Mouse (Mus musculus): ENCODE measurements around the gene Dcbld2. TPM values are rescaled to one million over a fixed set of nuclear protein-coding genes. Genes with fewer than 3 reads are reported as not detected.

The Dcbld2 gene
- 0.73 and 1.7 TPM in 2 replicates for total RNA-seq (2014; fragmentation: Nextera tagmentation)
- 0.09 TPM in 1 of 2 replicates, not detected in the other for total RNA-seq (2017)

DNA sequence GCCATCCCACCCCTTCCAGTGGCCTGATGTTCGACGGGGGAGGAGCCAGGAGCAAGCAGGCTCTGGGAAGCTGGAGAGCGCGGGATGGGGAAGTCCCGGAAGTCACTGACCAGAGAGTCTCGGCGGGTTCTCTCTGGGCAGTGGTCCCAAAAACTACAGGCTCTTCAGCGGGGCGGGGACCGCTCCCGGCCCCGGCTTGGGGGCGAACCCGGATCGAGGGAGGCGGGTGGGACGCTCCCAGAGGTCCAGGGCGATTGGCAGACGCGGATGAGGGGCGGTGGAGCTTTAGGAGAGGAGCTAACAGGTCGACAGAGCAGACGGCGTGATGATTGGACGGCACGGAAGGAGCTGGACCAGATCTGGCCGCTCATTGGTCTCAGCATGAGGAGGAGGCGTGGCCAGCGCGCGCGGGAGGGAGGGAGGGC lies at the start of gene Dcbld2:
Gene Dcbld2, plus strand, starts transcription at position 382 of the 425 bp plus-strand sequence.
- peak; percentile 99 for ATAC-seq (replicated peaks; ENCODE audit: poor library complexity, severe bottlenecking)

DNA sequence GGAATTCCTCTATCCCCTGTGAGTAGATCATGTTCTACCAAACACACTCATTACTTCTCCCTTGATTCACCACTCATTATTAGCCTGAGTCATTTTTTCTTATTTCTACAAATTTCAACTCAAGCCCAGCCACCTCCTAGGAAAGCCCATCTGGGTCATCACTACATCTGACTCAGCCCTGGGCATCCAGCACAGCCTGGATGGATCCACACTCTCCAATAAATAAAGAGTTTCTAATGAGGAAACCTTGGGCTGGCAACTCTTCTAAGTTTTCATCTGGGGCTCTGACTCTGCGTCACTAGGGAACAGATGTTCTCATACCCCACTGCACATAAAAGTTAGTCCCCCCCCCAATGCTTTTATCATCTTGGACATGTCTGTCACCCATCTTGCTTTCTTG lies 31.1 kb upstream of the Dcbld2 start:
- no peak for ATAC-seq (replicated peaks; ENCODE audit: poor library complexity, severe bottlenecking)

DNA sequence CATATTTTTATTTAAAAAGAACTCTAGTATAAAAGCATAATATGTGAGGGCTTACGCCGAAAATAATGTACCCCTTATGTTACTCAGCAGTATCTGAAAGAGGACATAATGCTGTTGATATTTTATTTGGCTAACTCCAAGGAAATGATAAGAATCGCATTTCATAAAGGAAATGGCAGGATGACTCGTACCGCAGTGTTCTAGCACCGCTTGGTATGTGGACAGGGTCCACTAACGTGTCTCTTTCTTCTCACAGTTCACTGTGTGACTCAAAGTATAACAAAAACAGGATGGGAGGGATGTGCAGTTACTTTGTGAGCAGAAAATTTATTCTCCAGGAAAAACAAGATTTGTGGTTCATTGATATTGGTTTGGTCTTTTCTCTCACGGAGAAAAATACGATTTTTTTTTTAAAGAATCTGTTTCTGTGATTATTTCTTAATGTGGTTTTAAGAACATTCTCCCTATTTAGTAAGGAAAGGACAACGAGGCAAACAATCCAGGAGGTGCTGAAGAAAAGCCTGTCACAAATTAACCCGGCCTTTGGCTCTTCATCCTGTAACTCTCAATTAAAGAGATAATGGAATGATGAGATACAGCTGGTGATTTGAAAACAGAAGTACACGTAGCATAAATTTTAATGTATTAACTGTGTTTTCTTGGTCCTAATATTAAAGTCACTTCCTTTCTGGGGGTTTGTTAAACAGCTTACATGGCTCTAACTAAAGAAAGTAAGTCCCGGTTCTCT lies 30.3 kb upstream of the Dcbld2 start:
- no peak for ATAC-seq (replicated peaks; ENCODE audit: poor library complexity, severe bottlenecking)

- ATAC-seq (replicated peaks; ENCODE audit: poor library complexity, severe bottlenecking) = no peak
These were observed 21.9 kb upstream of the Dcbld2 start for GRCm38 (mm10) chr16:58386241-58386757.

DNA sequence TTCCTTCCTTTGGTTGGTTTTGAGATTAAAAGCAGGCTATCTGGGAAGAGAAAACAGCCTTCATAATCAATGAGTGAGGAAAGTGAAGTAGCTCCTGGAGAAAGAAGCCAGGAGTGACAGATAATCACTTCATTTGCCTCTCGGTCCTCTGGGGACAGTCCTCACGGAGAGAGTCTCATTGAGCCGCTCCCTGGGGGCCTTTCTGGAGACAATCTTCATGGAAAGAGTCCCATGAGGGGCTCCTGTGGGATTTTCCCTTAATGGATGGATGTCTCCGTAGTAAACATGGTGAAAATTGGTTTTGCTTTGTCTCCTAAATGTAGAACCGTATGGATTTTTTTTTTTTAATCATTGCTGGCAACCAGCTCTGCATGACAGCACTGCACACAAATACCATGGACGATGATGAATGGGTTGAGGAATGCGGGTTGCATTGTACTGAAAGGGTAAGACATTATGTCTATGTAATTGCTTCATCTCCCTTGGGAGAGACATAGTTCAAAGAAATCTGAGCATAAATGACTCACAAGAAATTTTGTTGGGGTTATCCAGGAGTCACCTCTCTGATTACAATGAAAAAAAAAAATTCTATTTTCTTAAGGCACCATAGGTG lies 19.0 kb upstream of the Dcbld2 start:
- no peak for ATAC-seq (replicated peaks; ENCODE audit: poor library complexity, severe bottlenecking)

DNA sequence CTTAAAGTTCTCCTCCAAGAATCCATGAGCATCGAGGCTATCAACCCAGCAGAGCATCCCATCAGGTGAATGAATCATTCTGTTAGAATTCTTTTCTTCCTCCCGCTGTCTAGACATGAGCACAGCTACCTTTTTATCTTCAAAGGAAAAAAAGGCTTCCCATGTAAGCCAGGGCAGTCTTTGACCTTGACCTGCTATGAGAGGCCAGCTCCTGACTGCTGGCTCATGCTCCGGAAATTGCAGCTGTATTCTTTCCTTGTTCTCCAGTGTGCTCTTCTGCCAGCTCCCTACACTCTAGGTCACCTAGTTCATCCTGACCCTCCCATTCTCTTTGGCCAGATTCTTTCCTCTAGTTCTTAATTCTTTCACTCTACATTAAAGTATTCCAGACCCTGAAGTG lies 15.2 kb upstream of the Dcbld2 start:
- ATAC-seq (replicated peaks; ENCODE audit: poor library complexity, severe bottlenecking) = no peak

GRCm38 (mm10) chr16:58394156-58394555 lies 14.1 kb upstream of the Dcbld2 start:
- no peak for ATAC-seq (replicated peaks; ENCODE audit: poor library complexity, severe bottlenecking)

DNA sequence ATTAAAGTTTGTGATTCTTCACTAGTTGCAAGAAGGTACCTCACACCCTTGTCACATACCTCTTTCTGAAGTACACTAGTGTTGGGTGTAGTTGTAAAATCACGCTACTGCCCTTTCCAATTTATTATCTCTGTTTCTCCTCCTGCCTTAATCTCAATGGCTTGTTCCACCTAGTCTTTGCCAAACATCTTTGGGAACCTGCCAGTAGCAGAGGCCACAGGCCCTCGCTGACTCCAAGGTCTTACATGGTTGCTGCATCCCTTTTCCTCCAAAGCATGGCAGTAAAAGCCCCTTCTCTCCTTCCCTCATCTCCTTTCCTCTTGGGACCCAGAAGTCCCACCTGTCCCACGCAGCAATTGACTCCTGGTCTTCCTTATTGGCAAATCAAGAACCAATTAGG lies 9.6 kb upstream of the Dcbld2 start:
- no peak for ATAC-seq (replicated peaks; ENCODE audit: poor library complexity, severe bottlenecking)

DNA sequence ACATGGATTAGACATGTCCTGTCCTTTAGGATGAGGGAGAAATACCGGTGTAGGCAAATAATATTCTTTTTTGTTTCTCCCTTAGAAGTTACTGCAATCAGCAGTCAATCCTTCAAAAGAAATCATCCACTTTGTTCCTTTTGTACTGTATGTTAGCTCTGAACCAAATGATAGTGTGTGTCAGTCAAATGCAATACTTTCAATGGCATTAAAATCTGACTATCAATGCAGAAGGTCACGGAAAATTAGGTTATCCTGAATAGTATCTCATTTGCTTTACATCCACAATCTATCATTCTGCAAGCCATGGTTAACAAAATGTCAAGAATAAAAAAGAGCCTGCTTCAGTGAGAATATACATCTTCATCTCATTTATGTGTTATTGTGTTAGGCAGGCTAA lies 7.2 kb upstream of the Dcbld2 start:
- ATAC-seq (replicated peaks; ENCODE audit: poor library complexity, severe bottlenecking) = no peak

GRCm38 (mm10) chr16:58404665-58405064 lies 3.6 kb upstream of the Dcbld2 start:
- ATAC-seq (replicated peaks; ENCODE audit: poor library complexity, severe bottlenecking) = no peak

- no peak for ATAC-seq (replicated peaks; ENCODE audit: poor library complexity, severe bottlenecking)
These were observed 3.0 kb upstream of the Dcbld2 start for GRCm38 (mm10) chr16:58405271-58405670.

- ATAC-seq (replicated peaks; ENCODE audit: poor library complexity, severe bottlenecking) = peak; percentile 9
These were observed 441 bp downstream of the Dcbld2 start for GRCm38 (mm10) chr16:58408487-58409281.

DNA sequence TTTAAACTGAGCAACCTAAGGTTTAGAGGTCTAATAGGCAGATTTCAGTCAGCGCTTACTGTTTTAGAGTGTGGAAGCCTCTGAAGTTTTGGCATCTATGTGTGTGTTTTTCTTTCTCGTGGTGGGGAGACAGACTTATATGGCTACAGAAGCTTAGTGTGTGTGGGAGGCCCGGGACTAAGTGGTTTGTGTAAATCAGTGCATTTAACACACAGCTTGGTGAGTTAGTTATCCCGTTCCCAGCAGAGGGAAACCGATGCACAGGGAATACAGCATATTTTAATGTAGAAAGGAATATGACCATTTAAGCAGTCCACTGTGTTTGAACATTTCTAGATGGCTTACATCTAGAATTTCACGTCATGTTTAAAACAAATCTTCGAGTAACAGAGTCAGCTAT lies 1.6 kb downstream of the Dcbld2 start:
- no peak for ATAC-seq (replicated peaks; ENCODE audit: poor library complexity, severe bottlenecking)

- ATAC-seq (replicated peaks; ENCODE audit: poor library complexity, severe bottlenecking) = no peak
These were observed 6.6 kb downstream of the Dcbld2 start for GRCm38 (mm10) chr16:58414801-58415200.

DNA sequence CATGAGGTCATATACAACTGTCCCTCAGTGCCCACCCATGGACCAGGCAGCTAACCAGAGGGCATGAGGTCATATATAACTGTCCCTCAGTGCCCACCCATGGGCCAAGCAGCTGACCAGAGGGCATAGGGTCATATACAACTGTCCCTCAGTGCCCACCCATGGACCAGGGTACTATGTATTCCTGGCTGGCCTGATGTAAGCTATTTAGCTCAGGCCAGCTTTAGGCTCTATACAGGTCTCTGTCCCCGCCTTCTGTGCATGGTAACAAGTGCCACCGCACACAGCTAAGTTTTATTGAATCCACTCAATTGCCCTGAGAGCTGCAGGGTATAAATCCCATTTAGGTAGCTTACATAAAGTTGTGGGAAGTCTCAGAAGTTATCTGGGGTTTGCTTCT lies 7.3 kb downstream of the Dcbld2 start:
- no peak for ATAC-seq (replicated peaks; ENCODE audit: poor library complexity, severe bottlenecking)

DNA sequence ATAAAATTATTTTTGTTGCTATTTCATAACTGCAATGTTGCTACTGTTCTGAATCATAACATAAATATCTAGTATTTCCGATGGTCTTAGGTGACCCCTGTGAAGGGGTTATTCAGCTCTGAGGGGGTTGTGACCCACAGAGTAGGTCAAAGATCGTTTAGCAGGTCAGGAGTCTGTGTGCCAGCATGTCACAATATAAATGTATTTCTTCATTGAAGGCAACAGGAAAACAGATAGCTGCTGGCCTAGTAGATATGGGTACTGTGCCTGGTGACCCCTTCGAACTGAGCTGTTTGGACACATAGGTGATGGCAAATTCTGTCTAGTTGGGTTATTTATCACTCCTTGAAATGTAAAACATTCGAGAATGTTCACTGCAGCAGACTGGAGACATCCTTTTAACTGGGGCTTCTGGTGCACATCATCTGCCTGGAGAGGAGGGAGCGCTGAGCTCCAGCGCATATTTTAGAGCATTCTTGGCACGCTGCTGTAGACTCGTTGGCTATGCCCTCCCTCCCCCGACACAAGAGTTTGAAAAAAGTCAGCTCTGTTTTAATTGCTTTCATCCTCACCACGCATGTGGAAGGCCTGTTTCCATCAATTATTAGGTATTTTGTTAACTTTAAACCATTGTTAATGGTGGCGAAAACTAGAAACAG lies 13.6 kb downstream of the Dcbld2 start:
- ATAC-seq (replicated peaks; ENCODE audit: poor library complexity, severe bottlenecking) = no peak

DNA sequence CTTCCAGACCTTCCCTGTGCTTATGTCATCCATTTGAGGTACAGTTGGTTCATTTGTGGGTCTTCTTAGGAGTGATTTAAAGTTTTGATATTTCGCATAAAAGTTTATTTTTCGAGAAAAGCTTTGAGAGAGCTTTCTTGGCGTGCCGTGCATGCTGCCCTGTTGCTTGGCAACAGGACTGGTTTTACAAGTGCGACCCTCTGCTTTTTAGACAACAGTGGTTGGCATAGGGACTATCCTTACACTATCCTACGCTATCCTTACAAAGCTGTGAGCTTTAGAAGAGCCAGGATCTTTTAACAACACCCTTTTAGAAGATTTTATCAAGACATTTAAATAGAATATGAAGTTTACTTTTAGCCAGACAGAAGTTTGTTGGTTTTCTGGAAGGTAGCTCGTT lies 22.0 kb downstream of the Dcbld2 start:
- ATAC-seq (replicated peaks; ENCODE audit: poor library complexity, severe bottlenecking) = no peak

DNA sequence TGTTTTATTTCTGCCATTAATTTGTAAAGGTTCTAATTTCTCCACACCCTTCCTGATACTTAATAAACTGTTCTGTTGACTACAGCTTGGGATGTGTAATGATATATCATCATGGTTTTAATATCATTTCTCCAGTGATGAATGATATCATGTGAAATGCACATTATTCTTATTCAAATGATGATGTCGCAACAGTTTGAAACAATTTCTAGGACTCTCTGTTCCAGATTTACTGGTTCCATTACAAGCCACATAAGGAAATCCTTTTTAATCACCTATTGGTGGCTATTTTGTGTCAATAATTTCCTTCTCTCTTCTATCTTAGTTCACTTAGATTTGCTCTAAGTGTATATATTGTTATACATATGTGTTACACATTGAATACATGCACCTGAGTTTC lies 24.1 kb downstream of the Dcbld2 start:
- no peak for ATAC-seq (replicated peaks; ENCODE audit: poor library complexity, severe bottlenecking)

DNA sequence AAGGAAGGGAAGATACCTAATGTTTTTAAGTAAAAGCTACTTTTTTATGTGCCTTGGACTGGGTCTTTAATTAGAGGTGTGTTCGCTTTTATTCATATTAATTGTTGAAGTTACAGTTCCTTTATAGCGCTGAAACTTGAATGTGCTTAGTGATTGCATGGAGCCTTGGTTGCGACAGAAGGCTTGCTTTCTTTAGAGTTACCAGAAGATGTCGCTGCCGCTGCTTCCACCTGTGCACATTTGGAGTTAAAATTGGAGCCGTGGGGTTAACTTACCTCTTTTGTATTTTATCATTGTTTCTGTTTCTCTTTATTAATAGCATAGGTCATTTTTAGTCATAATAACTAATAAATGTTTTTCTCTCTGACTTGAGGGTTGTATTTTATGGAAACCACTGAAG lies 36.5 kb downstream of the Dcbld2 start:
- ATAC-seq (replicated peaks; ENCODE audit: poor library complexity, severe bottlenecking) = peak; percentile 46; the same call in 1 of the 2 replicates
